Mouse (Mus musculus) embryonic facial prominence, embryonic 12.5 days (tissue): ENCODE measurements around the gene Tarbp1. TPM values are rescaled to one million over a fixed set of nuclear protein-coding genes. Genes with fewer than 3 reads are reported as not detected.
"Not testable (repeated sequence)": the region's sequence is repeated elsewhere in the genome, so short reads cannot be mapped to it uniquely, and the experiment has no call there.

Experiments used
- ATAC-seq: fragments of 200-750 bp; cut with Nextera tagmentation; 2 replicates; pipeline ENCODE4 v1.8.0; 2017; ENCODE audit not compliant: insufficient number of reproducible peaks, insufficient read depth, low FRiP score, low TSS enrichment
- H3K27ac ChIP-seq: fragments of 300-500 bp; sonication (generic); 2 replicates; pipeline ENCODE4 v1.5.1; 2016; ENCODE audit warnings: mild to moderate bottlenecking
- H3K27me3 ChIP-seq: fragments of 300-500 bp; sonication (generic); 2 replicates; pipeline ENCODE4 v1.6.1; 2016; ENCODE audit warnings: mild to moderate bottlenecking, moderate library complexity
- H3K36me3 ChIP-seq: fragments of 300-500 bp; sonication (generic); 2 replicates; pipeline ENCODE4 v1.6.1; 2016; ENCODE audit warnings: mild to moderate bottlenecking
- H3K4me1 ChIP-seq: fragments of 300-500 bp; sonication (generic); 2 replicates; pipeline ENCODE4 v1.6.1; 2016
- H3K4me2 ChIP-seq: fragments of 300-500 bp; sonication (generic); replicated peaks from 2 replicates; pipeline ENCODE4 v1.6.1; 2016; ENCODE audit warnings: mild to moderate bottlenecking, moderate library complexity
- H3K4me3 ChIP-seq: fragments of 300-500 bp; sonication (generic); 2 replicates; pipeline ENCODE4 v1.5.1; 2016; ENCODE audit warnings: mild to moderate bottlenecking
- H3K9ac ChIP-seq: fragments of 300-500 bp; sonication (generic); 2 replicates; pipeline ENCODE4 v1.6.1; 2016; ENCODE audit warnings: mild to moderate bottlenecking, moderate library complexity
- H3K9me3 ChIP-seq: fragments of 300-500 bp; sonication (generic); 2 replicates; pipeline ENCODE4 v1.6.1; 2016; ENCODE audit warnings: mild to moderate bottlenecking, moderate library complexity
- WGBS: fragments of 180-500 bp; shearing (Covaris S2); methylation state at CpG from one replicate; pipeline ENCODE4 v1.1.7; 2016; 5-methylcytosine and 5-hydroxymethylcytosine counted together
- polyA plus RNA-seq: library from polyadenylated mRNA; unstranded; fragments of >200 nt; fragmentation: Nextera tagmentation; extraction: Ambion mirVana; gene quantifications from 2 replicates; pipeline ENCODE4 v1.2.1, GENCODE M21; 2016

The Tarbp1 gene
- polyA plus RNA-seq, 1 experiment from 2014 or later = 3.2 TPM

GRCm38 (mm10) chr8:126433827-126434226 lies 41.0 kb downstream of the Tarbp1 start:
- H3K27me3 ChIP-seq = no peaks in the 10 kb centered on the region
- H3K27ac ChIP-seq = no peak overlapping the region
- no peak overlapping the region for H3K9ac ChIP-seq
- no peak for ATAC-seq
- H3K4me2 ChIP-seq = no peak overlapping the region
- peaks cover 41% of the 10 kb centered on the region for H3K36me3 ChIP-seq
- no peaks in the 10 kb centered on the region for H3K4me1 ChIP-seq
- 83% methylated on average over 7 of the region's 7 CpGs for WGBS
- no peaks in the 10 kb centered on the region for H3K9me3 ChIP-seq
- no peak overlapping the region for H3K4me3 ChIP-seq

DNA sequence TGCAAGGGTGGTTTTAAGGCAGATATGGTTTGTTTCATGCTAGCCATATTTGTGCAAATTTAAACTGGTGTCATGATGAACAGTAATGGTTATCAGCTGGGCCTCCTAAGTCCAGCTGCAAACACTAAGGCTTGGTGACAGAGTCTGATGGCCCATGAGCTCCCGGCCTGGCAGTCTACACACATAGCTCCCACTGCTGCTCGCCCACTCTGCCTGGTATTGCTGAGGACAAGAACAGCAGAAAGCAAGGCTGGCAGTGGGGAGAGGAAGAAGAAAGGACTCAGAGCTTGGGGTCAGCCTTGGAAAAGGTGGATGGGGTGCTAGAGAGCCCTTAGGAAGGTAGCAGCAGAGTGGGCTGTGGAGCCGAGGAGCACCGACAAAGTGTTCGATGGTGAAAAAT lies 45.2 kb downstream of the Tarbp1 start:
- Histone ChIP-seq H3K27me3 (no peaks in the 10 kb centered on the region), H3K4me3 (no peak overlapping the region), H3K9ac (no peak overlapping the region), H3K27ac (no peak overlapping the region), H3K9me3 (no peaks in the 10 kb centered on the region), H3K4me1 (no peaks in the 10 kb centered on the region), H3K36me3 (peaks cover 60% of the 10 kb centered on the region), H3K4me2 (no peak overlapping the region)
- 91% methylated on average over 5 of the region's 5 CpGs for WGBS
- no peak for ATAC-seq

DNA sequence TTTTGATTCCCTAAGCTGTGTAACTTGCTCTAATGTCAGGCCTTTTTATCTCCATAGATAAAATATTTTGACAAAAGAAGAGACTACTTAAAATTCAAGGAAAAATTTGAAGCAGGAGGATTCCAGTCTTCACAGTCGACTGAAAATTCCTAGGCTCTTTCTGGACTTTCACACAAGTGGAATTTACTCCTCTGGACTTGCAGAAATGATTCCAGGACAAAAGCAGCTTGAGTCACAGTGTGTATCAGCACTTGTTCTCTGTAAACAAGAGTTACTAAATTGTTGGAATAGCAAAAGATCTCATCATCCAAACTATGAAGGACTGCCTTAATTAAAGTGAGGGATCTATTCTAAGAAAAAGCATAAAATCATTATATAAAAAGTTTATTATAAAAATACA lies 49.9 kb downstream of the Tarbp1 start:
- Histone ChIP-seq H3K9me3 (no peaks in the 10 kb centered on the region), H3K9ac (no peak overlapping the region), H3K27me3 (no peaks in the 10 kb centered on the region), H3K4me2 (no peak overlapping the region), H3K27ac (no peak overlapping the region), H3K4me3 (no peak overlapping the region), H3K36me3 (peaks cover 44% of the 10 kb centered on the region), H3K4me1 (peaks cover 15% of the 10 kb centered on the region)
- 79% methylated on average over 1 of the region's 1 CpGs for WGBS
- ATAC-seq = no peak

DNA sequence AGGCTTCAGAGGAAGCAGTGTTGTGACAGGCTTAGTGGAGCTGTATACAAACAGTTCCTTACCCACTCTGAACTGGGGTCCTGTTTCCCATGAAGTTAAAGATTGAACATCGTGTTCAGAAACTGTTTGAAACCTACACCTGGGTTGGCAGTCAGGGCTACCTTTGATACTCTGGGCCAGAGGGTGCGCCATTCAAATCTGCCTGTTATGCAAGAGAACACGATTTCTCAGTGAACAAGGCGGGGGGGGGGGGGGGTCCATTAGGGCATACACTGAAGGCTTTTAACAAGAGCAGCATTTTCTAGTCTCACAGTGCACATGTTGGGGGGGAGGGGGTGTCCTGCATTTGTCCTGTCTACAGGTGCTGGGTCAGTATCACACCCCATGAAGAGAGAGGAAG lies 50.7 kb downstream of the Tarbp1 start:
- Histone ChIP-seq H3K27ac (no peak overlapping the region), H3K36me3 (peaks cover 37% of the 10 kb centered on the region), H3K9me3 (no peaks in the 10 kb centered on the region), H3K4me1 (peaks cover 15% of the 10 kb centered on the region), H3K9ac (no peak overlapping the region), H3K4me3 (no peak overlapping the region), H3K27me3 (no peaks in the 10 kb centered on the region), H3K4me2 (no peak overlapping the region)
- WGBS = 85% methylated on average over 4 of the region's 4 CpGs
- ATAC-seq = no peak

DNA sequence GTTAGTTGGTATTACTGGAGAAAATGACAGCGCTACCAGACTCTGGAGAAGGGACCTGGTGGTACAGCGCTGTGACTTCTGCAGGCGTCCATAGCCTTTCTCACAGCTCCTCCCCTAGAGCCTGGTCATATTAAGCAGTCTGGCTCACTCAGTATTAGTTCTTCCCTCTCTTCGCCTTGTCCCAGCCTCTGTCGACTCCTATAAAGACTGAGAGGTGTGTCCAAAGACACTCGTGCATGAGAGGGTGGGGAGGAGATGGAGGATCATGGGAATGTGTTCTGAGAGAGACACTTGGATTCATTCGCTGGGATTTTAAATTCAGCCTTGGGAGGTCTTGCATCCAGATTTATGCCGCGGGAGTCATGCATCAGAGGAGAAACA lies 52.0 kb downstream of the Tarbp1 start:
- whole genome bisulfite sequencing = 9% methylated on average over 9 of the region's 9 CpGs
- peaks cover 15% of the 10 kb centered on the region for H3K4me1 ChIP-seq
- peak overlapping the region; percentile 83 for H3K9ac ChIP-seq
- no peaks in the 10 kb centered on the region for H3K9me3 ChIP-seq
- peak overlapping the region; percentile 80 for H3K4me3 ChIP-seq
- H3K27ac ChIP-seq = peak overlapping the region; percentile 68; the same call in 1 of the 2 replicates
- ATAC-seq = peak; percentile 66
- H3K27me3 ChIP-seq = no peaks in the 10 kb centered on the region
- H3K4me2 ChIP-seq = peak overlapping the region; percentile 83
- peaks cover 28% of the 10 kb centered on the region for H3K36me3 ChIP-seq

DNA sequence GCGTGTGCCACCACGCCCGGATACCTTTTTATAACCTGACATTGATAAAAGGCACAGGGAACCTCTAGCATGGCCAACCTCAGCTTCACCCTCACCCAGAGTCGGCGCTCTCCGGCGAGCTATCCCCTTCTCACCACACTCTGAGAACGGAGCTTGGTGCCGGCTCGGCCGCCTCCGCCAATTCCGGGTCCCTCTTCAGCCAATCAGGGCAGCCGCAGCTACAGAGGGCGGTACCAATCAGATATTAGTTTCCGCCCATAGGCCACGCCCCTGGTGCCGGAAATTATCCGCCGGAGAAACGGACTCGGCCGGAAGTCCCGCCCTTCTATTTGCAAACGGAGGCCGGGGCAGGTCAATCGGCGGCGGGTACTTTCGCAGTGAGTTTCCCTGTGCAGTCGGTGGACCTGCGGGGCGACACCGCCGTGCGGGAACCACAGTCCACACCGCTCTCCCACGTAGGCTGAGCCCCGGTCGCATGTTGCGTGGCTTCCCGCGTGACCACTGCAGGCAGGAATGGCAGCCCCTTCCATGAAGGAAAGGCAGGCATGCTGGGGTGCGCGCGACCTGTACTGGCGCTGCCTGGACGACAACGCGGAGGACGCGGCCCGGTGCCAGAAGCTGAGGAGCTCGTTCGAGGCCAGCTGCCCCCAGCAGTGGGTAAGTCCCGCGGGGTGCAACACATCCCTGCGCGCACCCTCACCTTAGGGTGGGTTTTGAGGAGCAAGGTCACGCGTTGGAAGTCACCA lies 52.5 kb downstream of the Tarbp1 start, which contains the start of gene Coa6:
TSS of gene Coa6 (plus strand) at position 342 of the 746 bp plus-strand sequence.
- Histone ChIP-seq H3K9ac (peak within 1 kb of the TSS; percentile 83), H3K27me3 (no peaks in the 10 kb centered on the region), H3K4me1 (peaks cover 15% of the 10 kb centered on the region), H3K4me2 (peak within 1 kb of the TSS; percentile 83), H3K9me3 (no peaks in the 10 kb centered on the region), H3K4me3 (peak within 1 kb of the TSS; percentile 80), H3K27ac (peak within 1 kb of the TSS; percentile 68), H3K36me3 (peaks cover 23% of the 10 kb centered on the region)
- WGBS = under 1% methylated on average over 61 of the region's 61 CpGs
- ATAC-seq = peak; percentile 98

DNA sequence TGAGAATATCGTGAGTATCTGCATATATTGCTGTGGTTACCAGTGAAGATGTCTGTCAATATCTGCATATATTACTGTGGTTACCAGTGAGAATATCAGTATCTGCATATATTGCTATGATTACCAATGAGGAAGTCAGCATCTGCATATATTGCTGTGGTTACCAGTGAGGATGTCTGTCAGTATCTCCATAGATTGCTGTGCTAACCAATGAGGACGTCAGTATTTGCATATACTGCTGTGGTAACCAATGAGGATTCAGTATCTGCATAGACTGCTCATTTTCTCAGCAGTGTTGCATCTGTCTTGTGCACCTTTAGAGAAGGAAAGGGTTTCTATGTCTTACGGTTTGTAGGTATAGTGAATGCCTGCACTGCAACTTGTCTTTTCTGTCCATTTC lies 54.0 kb downstream of the Tarbp1 start:
- Histone ChIP-seq H3K4me2 (no peak overlapping the region), H3K9ac (no peak overlapping the region), H3K9me3 (no peaks in the 10 kb centered on the region), H3K36me3 (peaks cover 7% of the 10 kb centered on the region), H3K4me3 (no peak overlapping the region), H3K27me3 (no peaks in the 10 kb centered on the region), H3K4me1 (peaks cover 15% of the 10 kb centered on the region), H3K27ac (no peak overlapping the region)
- 75% methylated on average over 3 of the region's 3 CpGs for WGBS
- ATAC-seq = no peak

DNA sequence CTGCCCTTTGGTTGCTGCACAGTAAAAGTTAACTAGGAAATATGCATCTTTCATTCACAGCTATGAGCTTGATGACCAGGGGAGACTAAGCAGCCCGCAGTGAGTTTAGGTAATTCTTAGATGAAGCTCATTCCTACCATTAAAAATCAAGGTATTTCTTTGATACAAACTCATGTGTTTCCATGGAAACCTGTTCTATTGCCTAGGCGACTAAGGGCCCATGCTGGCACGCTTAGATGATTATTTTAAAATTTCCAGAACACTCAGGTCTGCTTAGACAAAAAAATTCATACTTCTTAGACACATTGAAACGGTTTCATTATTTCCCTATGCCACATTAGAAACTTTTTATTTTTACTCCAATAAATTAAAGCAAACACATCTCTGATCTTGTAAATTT lies 69.8 kb downstream of the Tarbp1 start:
- Histone ChIP-seq H3K4me2 (no peak overlapping the region), H3K36me3 (no peaks in the 10 kb centered on the region), H3K27me3 (no peaks in the 10 kb centered on the region), H3K27ac (no peak overlapping the region), H3K9me3 (no peaks in the 10 kb centered on the region), H3K4me3 (no peak overlapping the region), H3K4me1 (no peaks in the 10 kb centered on the region), H3K9ac (no peak overlapping the region)
- 79% methylated on average over 4 of the region's 4 CpGs for WGBS
- ATAC-seq = no peak

DNA sequence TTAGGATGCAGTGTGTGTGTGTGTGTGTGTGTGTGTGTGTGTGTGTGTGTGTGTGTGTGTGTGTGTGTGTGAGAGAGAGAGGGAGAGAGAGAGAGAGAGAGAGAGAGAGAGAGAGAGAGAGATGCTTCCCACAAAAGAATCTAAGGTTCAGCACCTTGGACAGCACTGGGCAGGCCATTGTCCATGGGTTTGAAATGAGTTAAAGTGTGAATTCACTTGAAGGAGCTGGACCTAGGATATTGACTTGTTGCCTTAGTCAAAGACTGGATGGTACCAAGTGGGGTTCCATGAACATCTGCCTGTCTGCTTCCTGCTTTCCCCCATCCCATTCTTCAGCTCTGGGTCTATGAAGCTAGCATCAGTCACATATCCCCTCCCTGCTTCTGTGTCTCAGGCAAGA lies 70.3 kb downstream of the Tarbp1 start:
- not testable (repeated sequence) for H3K4me1 ChIP-seq, ATAC-seq, H3K36me3 ChIP-seq, H3K4me3 ChIP-seq, H3K4me2 ChIP-seq, H3K9ac ChIP-seq, H3K27me3 ChIP-seq, H3K27ac ChIP-seq, H3K9me3 ChIP-seq

DNA sequence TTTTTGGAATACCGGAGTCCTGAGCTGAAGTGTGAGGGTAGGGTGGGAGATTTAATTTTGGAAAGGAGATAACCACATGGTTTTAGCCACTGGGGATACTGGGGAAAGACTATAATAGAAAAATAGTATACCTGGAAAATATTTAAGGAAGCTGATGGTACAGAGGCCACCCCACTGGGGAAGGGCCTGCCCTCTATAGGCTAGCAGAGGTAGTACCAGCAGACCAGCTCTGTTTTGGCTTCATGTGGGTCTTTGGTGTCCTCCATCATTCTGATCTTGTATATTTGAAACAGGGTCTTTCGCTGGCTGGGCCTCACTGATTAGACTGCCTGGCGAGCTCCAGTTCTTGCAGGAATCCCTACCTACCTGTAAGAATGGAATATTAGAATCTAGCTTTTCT lies 76.5 kb downstream of the Tarbp1 start:
- Histone ChIP-seq H3K9me3 (no peaks in the 10 kb centered on the region), H3K9ac (no peak overlapping the region), H3K4me2 (no peak overlapping the region), H3K27ac (no peak overlapping the region), H3K36me3 (no peaks in the 10 kb centered on the region), H3K4me3 (no peak overlapping the region), H3K27me3 (no peaks in the 10 kb centered on the region), H3K4me1 (no peaks in the 10 kb centered on the region)
- 78% methylated on average over 3 of the region's 3 CpGs for WGBS
- ATAC-seq = no peak

DNA sequence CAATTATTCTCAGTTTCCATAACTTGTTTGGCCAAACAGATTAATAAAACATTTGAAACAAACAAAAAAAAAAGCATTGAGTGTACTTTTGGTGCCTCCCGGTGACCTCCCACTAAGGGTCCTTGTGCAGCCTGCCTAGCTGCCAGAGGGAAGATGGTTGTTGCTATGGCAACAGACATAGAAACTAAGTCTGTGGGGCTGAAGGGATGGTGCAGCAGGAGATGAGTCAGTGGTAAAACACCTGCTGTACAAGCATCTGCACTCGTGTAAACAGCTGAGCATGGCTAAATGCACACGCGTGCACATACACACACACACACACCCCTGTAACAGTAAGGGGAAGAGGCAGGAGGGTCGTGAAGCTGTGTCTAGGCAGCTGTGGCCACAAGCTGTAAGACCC lies 78.9 kb downstream of the Tarbp1 start:
- H3K4me2 ChIP-seq = no peak overlapping the region
- no peak overlapping the region for H3K4me3 ChIP-seq
- H3K9ac ChIP-seq = no peak overlapping the region
- H3K27ac ChIP-seq = no peak overlapping the region
- no peaks in the 10 kb centered on the region for H3K4me1 ChIP-seq
- H3K36me3 ChIP-seq = no peaks in the 10 kb centered on the region
- H3K27me3 ChIP-seq = no peaks in the 10 kb centered on the region
- ATAC-seq = no peak
- WGBS = 66% methylated on average over 5 of the region's 5 CpGs
- H3K9me3 ChIP-seq = no peaks in the 10 kb centered on the region

GRCm38 (mm10) chr8:126395386-126395785 lies 79.5 kb downstream of the Tarbp1 start:
- Histone ChIP-seq H3K9me3 (no peaks in the 10 kb centered on the region), H3K36me3 (no peaks in the 10 kb centered on the region), H3K4me3 (no peak overlapping the region), H3K9ac (no peak overlapping the region), H3K27ac (no peak overlapping the region), H3K4me2 (no peak overlapping the region), H3K27me3 (no peaks in the 10 kb centered on the region), H3K4me1 (no peaks in the 10 kb centered on the region)
- 77% methylated on average over 9 of the region's 9 CpGs for WGBS
- ATAC-seq = no peak
